Mouse (Mus musculus) liver, adult 10 weeks (tissue): Measurements from ENCODE around the gene Ube2dnl2. TPM values are rescaled to one million over a fixed set of nuclear protein-coding genes. Genes with fewer than 3 reads are reported as not detected.

Experiments used
- polyA plus RNA-seq: library from polyadenylated mRNA; stranded (reverse); fragments of 350-450 nt; fragmentation: Illumina TruSeq; extraction: RNeasy Lipid Tissue Mini Kit (QIAGEN cat#74804); gene quantifications from one replicate; pipeline ENCODE4 v1.2.3, GENCODE M21; 2014; ENCODE audit warnings: low read depth, low replicate concordance

Ube2dnl2 gene
- not detected for polyA plus RNA-seq

GRCm38 (mm10) chrX:114907282-114907681, at the start of gene Ube2dnl2:
Ube2dnl2 (plus strand) TSS chrX:114907582.

GRCm38 (mm10) chrX:114904712-114905111, 2.7 kb upstream of the Ube2dnl2 start, which contains the start of gene Ube2dnl1:
Ube2dnl1 (plus strand) TSS chrX:114905012.

Other genes starting within 250 kb of the Ube2dnl2 start
- gene Ube2dnl1, start 2.6 kb upstream of the Ube2dnl2 start, polyA plus RNA-seq, result not detected